Mouse (Mus musculus) heart, adult 2 months (tissue): ENCODE data around the gene Nop16.

Source experiments
- CTCF ChIP-seq: fragments of 200-600 bp; IDR thresholded peaks from 2 replicates; pipeline ENCODE4 v1.8.1; 2022; ENCODE audit warnings: antibody characterized with exemption, mild to moderate bottlenecking, moderate library complexity
- EP300 ChIP-seq: fragments of 200-500 bp; IDR thresholded peaks from 2 replicates; pipeline ENCODE4 v1.6.1; 2011; ENCODE audit warnings: low read depth, low read length, control low read depth; ENCODE audit not compliant: insufficient read depth
- POLR2A ChIP-seq: fragments of 200-500 bp; IDR thresholded peaks from 2 replicates; pipeline ENCODE4 v1.6.1; 2011; ENCODE audit warnings: mild to moderate bottlenecking, low read depth, low read length, control low read depth; ENCODE audit not compliant: insufficient read depth

GRCm38 (mm10) chr13:54564232-54565200 lies 25.4 kb downstream of the Nop16 start:
- TF ChIP-seq CTCF (no peak), POLR2A (no peak), EP300 (no peak)
